Mouse (Mus musculus): ENCODE results near the gene Vmp1.

Gene Vmp1

DNA sequence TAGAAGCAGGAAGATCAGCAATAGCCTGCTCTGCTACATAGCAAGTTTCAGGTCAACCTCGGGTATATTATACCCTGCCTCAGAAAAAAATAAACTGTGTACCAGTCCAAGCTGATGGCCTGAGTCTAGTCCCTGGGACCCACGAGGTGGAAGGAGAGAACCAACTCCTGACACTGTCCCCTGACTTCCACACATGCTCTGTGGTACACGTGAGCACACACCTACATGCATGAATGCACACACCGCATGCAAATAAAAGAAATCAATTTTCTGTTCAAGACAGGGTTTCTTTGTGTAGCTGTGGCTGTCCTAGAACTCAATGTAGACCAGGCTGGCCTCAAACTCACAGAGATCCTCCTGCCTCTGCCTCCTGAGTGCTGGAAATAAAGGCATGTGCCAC, 125.4 kb downstream of the Vmp1 start:
- DNase-seq (ENCODE audit: low spot score): no peak

DNA sequence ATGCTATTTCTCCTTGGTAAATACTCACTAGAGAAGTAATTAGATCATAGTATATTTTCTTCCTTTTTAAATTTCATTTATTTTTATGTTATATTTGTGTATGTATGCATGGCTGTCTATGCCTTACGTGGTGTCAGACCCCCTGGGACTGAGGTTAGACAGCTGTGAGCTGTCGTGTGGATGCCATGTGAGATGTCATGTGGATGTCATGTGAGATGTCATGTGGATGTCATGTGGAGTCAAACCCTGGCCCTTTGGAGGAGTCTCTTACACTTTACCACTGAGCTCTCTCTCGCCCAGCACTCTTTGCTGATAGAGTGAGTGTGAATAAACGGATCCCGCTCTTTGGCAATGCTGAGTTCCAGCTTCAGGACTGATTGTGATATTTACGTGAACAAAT, 130.1 kb downstream of the Vmp1 start:
- DNase-seq (ENCODE audit: low spot score): no peak

DNA sequence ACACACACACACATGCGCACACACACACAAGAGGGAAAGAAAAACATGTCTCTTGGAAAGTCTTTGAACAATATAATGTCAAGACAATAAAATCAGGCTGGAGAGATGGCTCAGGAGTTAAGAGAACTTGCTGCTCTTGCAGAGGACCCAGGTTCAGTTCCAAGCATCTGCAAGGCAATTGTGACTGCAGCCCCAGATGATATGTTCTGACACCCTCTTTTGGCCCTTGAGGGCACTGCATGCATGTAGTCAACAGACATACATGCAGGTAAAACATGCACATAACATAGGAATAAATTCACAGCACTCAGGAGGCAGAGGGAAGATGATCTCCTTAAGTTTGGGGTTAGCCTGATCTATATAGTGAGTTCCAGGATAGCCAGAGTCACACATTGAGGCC, 136.2 kb downstream of the Vmp1 start:
- DNase-seq (ENCODE audit: low spot score): no peak

DNA sequence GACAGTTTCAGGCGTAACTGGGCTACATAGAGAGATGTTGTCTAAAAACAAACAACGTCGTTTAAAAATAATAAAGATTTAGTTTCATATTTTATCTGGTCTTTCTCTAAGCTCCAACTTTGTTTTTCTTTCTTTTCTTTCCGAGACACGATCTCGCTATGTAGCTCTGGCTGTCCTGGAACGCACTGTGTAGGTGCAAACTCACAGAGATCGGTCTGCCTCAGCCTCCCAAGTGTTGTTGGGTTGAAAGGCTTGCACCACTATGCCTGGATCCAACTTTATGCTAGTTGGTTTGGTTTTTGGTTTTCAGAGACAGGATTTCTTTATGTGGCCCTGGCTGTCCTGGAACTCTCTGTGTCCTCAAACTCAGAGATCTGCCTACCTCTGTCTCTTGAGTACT, 138.1 kb downstream of the Vmp1 start:
- DNase-seq (ENCODE audit: low spot score): no peak

DNA sequence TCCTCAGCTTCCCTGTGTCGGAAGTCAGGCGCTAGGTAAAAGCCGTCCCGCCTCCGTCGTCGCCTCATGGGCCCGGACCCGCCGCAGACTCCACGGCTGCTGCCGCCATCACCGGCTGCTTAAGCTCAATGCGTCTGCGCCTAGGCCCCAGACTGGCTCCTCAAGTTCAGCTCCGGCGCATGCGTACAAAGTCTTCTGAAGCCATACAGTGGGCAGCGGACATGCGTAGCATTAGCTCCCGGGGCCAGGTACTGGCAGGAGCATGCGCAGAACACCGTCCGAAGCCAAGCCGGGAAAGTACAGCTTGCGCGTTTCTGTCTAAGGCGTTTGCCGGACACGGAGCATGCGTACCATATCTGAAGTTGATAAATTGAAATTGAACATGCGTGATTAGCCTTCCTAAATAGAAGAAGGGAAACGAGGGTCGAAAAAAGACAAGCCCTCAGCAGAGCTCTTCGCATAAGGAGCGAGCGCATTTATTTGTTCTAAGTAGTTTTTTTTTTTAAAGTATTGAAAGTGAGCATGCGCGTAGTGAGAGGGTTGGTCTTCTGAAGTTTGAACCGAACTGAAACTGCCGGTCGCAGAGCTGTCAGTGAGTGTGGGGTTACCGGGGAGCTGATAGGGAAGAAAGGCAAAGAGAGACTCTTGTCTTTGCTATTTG, 138.9 kb downstream of the Vmp1 start, which contains the start of the genes Rps6kb1 and Tubd1:
Gene Rps6kb1, minus strand, starts transcription at position 167 of the 661 bp plus-strand sequence.
Gene Tubd1, plus strand, starts transcription at position 353 of the 661 bp plus-strand sequence.
- peak; percentile 99 for DNase-seq (ENCODE audit: low spot score)

DNA sequence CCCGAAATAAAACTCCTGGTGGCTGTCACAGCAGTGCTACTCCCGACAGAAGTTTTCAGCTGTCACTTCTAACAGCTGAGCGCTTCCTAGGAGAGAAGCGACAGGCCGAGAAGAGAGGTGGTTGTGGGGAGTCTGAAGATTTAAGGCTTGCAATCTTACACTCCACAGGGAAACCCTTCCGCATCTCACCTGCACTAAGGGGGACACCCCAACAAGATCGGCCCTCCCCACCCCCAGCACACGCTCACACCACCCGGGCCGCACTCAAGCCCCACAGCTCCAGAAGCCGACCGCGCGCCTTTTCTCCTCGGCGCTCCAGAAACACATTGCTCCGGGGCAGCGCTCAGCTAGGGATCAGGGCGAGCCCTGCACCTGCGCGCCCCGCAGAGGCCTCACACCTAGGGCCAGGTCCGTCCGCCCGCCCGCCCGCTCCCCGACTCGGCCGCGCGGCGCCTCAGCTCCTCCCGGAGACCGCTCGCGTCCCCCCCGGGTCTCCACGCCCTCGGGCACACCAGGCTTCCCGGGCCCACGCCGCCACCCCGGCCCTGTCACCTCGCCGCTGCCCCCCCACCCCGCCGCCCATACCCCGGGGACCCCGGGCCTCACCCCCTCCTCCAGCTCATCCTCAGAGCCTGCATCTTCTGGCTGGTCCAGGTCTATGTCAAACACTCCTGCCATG, 139.5 kb downstream of the Vmp1 start:
- no peak for DNase-seq (ENCODE audit: low spot score)

DNA sequence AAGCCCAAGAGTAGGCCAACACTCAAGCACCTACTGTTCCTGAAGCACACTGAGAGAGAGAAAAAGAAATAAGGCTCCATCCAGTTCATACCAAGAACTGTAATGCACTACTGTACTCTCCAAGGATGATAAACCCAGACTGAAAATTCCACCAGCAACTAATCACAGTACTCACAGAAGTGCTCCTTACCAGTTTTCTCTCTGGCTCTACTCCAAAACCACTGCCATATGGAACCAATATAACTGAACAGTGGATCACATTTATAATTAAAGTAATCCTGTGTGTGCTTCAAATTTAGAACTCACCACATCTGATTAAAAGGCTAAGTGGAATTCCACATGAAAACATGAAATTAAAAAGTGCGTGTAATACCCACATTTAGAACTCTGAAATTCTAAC, 140.8 kb downstream of the Vmp1 start:
- no peak for DNase-seq (ENCODE audit: low spot score)

DNA sequence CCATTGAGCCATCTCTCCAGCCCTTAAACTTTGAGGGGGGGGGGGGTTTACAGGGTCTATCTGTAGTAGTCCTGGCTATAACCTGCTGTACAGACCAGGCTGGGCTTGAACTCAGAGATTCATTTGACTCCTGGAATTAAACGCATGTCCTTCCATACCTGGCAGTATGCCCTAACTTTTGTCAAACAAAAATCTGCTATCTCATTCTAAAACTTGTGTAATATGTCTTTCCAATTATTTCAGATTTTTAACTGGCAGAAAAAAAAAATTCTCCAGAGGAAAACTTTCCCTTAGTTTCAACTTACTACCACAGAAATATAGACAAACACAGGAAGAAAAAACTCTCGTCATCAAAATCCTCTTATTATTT, 143.2 kb downstream of the Vmp1 start:
- no peak for DNase-seq (ENCODE audit: low spot score)

DNA sequence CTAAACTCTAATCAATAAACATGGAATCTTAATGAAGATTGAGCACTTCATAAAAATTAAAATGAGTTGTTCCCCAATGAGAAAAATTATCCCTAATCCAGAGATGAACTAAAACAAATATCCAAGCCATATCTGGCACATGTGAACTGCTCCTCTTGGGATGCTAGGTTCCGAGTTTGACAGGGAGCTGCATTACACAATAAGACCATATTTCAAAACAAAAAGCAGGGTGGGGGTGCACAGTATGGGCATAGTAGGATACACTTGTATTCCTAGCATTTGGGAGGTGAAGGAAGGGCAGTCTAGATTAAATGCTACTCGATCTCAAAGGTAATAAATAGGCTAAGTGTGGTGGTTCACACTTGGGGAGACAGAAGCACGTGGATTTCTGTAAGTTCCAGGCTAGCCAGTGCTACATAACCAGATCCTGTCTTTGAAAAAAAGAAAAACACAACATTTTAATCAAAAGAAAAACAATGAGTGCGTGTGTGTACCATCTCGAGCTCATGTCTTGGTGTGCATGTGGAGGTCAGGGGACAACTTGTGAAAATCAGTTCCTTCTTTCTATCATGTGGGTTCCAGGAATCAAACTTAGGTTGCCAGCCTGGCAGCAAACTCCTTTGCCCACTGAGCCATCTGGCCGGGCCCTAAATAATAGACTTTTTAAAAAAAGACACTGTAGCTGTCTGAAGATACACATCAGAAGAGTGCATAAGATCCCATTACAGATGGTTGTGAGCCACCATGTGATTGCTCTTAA, 143.7 kb downstream of the Vmp1 start:
- DNase-seq (ENCODE audit: low spot score): no peak

DNA sequence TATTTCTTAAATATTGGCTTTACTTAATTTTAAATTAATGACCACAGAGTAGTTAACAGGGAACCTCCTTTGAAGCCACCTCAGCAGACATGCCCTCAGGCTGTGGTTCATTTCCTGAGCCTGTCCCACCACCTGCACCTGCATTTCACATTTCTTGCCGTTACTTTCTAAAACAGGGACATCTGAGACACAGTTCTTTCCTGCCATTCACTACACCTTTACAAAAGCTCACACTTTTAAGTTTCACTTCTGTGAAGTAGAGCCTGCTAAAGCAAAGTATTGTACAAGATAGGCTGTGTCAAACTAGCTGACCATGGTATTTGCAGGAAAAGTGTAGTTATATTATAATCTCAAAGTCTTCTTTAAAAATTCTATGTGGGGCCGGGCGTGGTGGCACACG, 144.8 kb downstream of the Vmp1 start:
- DNase-seq (ENCODE audit: low spot score): no peak

DNA sequence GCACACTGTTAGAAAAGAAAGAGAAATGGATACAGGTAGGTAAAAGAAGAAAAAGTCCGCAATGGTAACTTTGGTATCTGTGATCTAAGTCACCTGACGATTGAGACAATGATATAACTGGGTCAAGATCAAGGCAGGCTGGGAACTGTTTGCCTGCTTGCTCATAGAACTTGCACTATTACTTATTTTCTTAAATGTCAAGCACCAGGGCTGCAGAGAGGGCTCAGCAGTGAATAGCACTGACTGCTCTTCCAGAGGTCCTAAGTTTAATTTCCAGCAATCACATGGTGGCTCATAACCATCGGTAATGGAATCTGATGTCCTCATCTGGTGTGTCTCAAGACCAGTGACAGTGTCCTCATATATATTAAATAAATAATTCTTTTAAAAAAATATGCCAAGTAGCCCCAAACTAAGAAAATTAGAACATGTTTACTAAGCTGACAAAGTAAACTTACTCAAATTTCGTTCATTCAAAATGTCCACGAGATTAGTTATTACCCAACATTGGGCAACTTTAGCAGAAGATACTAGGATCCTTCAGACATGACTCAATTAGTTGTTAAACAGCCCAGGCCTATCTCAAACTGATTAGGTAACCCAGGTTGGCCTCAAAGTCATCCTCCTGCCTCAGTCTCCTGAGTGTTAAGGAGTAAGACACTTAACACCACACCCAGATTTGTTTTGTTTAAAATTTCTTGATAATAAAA, 149.3 kb downstream of the Vmp1 start:
- DNase-seq (ENCODE audit: low spot score): no peak
